Mouse (Mus musculus) embryo, embryonic 10 days (tissue): Measurements from ENCODE around the gene Elovl6.
A peak's percentile ranks its signal among the peaks of the same experiment; 100 is the strongest.

ENCODE experiments used
- DNase-seq: peaks from one replicate; pipeline ENCODE4 v3.0.0-alpha.2; 2015; ENCODE audit warnings: low spot score

Elovl6 gene

DNA sequence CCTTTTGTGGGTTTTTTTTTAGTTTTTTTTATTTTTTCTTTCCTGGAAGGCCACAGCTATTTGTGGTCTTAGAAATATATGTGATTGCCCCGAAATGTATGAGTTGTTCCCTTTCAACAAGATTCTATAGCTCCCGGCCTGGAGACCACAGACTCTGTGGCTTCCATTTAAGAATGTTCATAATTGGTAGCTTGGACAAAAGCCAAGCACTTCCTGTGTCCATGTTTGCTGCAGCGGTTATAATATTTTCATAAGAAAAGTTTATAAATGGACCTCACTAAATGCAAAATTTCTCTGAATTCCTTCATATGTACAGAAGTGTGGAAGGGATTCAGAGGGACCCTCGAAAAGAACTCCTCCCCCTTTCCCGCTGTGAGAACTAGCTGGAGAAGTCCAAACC, 114.6 kb downstream of the Elovl6 start:
- no peak for DNase-seq

DNA sequence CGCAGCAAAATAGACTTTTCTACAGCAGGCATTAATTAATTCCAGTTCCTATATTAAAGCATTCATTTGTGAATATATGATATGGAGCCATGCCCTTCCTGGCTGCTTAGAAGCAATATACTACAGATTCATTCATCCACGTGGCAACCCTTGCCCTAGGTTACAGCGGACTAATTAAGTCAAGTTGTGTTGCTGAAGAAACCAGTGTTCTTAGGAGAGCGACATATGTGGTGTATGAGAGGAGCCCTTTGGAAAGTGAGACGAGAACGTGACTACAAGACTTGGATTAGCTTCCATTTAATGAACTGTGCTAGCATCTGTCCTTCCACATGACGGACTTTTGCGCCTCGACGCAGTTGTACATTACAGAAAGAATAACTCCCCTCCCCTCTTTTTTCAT, 115.2 kb downstream of the Elovl6 start:
- no peak for DNase-seq

DNA sequence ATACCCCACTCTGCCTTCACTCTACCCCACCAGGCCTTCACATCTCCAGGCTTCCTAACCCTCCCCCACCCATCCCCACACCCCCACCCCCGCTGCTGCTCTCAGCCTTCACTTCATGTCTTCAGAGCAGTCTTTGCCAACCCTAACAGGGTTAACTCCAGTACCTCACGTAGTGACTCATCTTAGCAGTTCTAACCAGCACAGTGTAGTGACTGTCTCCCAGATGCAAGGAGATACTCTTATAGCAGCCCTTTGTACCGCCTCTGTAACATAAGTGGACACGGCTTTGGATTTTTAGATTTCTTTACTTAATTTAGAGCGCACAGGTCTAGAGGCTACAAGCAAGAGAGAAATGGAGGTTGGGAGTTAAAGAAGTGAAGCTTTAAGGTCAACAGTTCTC, 116.4 kb downstream of the Elovl6 start:
- no peak for DNase-seq

DNA sequence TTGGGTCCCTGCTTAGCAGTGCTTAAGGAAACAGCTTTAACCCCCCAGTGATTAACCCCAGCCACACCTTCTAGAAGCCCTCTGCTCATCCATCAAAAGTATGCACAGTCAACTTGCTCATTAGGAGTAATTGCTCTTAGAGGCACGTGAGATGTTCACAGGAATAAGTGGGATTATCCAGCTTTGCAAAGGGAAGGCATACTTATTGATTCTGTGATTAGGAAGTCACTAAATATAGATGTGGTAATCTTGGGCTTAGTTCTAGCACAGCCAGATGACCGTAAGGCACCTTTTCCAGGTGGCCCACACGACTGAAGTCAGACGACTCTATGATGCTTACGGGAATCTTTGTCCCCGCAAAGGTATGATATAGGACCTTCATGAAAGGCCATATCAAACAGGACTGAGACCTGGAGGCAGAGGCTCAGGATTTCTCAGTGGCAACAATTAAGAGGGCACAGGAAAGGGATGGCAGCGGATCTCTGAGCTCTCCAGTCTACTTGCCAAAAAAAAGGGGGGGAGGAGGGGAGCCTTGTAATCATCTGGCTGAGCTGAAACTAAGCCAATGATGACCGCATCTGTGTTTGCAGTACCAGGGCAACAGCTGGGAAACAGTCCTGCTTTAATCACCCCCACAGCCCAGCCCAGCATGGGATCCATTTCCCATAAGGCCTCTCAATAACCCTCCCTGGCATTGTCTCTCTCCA, 117.6 kb downstream of the Elovl6 start:
- DNase-seq, result no peak

DNA sequence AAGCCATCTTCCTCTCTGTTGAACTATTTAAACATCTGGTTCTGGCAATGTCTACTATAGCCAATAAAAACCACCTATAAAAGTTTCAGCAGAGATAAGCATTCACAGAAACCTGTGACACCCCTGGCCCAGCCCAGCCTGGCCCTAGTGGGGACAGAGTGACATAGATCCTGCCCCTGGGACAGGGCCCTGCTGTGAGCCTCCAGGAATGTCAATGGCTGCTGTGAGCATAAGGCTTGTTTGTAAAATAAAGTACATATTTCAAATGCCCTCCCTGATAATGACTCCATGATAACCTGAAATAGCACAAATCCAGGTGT, 118.1 kb downstream of the Elovl6 start:
- DNase-seq, result no peak

- no peak for DNase-seq
Measured at GRCm38 (mm10) chr3:129650931-129651330, 118.8 kb downstream of the Elovl6 start.

DNA sequence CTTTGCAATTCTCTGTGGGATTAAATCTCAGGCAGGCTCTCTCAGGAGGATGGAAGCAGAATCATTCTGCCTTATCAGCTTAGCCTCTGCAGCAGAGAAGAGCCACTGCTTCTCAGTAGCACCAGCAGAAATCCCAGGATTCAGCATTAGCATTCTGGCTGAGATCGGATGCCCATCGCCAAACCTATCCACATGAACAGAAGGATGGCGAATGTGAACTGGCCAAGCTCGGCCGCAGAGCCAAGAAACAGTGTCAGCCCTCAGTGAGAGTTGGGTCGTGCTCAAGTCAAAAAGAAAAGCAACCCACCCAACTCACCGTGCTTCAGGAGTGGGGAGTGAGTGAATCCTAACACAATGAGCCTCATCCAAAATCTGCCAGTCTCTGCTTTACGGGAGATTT, 119.6 kb downstream of the Elovl6 start:
- DNase-seq, result no peak

GRCm38 (mm10) chr3:129652476-129652875, 120.3 kb downstream of the Elovl6 start:
- no peak for DNase-seq

- no peak for DNase-seq
Measured at GRCm38 (mm10) chr3:129656540-129656939, 124.4 kb downstream of the Elovl6 start.

DNA sequence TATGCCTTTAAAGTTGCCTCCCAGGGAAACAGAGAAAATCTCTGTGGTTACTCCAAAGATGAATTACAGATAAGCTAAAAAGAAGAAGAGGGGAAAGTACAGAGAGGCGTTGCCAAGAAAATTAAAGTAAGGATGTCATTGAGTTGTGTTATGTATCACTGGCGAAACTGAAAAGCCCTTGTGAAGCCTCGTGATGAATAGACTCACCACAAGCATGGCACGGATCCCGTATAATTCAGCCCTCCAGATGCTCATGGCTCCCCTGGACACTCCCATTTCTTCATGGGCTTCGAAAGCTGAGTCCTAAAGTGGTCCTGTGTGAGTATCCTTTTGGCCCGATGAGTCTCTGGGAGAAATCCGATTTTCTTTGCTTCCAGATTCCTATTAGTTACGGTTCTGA, 125.1 kb downstream of the Elovl6 start:
- no peak for DNase-seq

GRCm38 (mm10) chr3:129657775-129658174, 125.6 kb downstream of the Elovl6 start:
- DNase-seq, result no peak

- no peak for DNase-seq
Measured at GRCm38 (mm10) chr3:129658776-129659175, 126.6 kb downstream of the Elovl6 start.

GRCm38 (mm10) chr3:129663906-129664305, 131.8 kb downstream of the Elovl6 start:
- DNase-seq, result no peak

- DNase-seq, result no peak
Measured at GRCm38 (mm10) chr3:129675923-129676322, 143.8 kb downstream of the Elovl6 start.

- DNase-seq, result peak; percentile 25
Measured at GRCm38 (mm10) chr3:129680258-129680657, 148.1 kb downstream of the Elovl6 start.

- DNase-seq, result no peak
Measured at GRCm38 (mm10) chr3:129681841-129682240, 149.7 kb downstream of the Elovl6 start.

DNA sequence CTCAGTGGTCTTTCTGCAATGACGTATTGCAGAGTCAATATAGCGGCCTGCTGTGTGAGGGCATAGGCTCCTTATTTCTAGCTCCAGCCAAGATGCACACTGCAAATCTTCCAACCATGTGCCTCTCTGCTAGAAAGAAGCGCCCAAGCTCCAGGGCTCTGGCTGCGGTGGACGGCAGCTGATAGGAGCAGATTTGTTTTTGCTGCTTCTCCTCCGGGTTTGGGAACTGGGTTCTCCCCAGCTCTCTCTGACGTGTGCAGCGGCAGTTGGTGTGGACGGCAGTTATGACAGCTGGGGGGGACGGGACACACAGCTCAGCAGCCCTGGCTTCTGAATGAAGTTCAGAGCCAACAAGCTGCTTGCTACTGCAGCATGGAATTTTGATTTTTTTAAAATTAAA, 150.2 kb downstream of the Elovl6 start:
- DNase-seq, result no peak

- DNase-seq, result no peak
Measured at GRCm38 (mm10) chr3:129683060-129683679, 151.0 kb downstream of the Elovl6 start.

- no peak for DNase-seq
Measured at GRCm38 (mm10) chr3:129686196-129686595, 154.0 kb downstream of the Elovl6 start.

- DNase-seq, result peak; percentile 90
Measured at GRCm38 (mm10) chr3:129686698-129687333, 154.7 kb downstream of the Elovl6 start.

- no peak for DNase-seq
Measured at GRCm38 (mm10) chr3:129687429-129687828, 155.3 kb downstream of the Elovl6 start.
